Mouse (Mus musculus): ENCODE results near the gene Kdm4d.

GRCm38 (mm10) chr9:14518105-14518504, 17.8 kb upstream of the Kdm4d start:
- no peak for TF ChIP-seq POLR2A (IDR thresholded peaks at IDR 0.05; ENCODE audit: insufficient read depth, low read depth, low read length)
- TF ChIP-seq CTCF (IDR thresholded peaks at IDR 0.05; ENCODE audit: insufficient read depth, low read depth, low read length), result no peak
